Mouse (Mus musculus): ENCODE measurements at regions not wholly inside any gene's neighbourhood (a gene's known extent, or its start where the extent isn't known, plus 50 kb on each side); places are given as distances from the start of the nearest gene placed in this dataset.

- DNase-seq (ENCODE audit: low spot score in 2 of 2), result no peak
Observed at GRCm38 (mm10) chr15:56158726-56159125, 1318.7 kb downstream of the Slc22a22 start.

- DNase-seq (ENCODE audit: low spot score in 2 of 2), result no peak
Observed at GRCm38 (mm10) chr15:56139451-56139850, 1338.0 kb downstream of the Slc22a22 start.

- DNase-seq (ENCODE audit: low spot score in 2 of 2), result no peak
Observed at GRCm38 (mm10) chr15:56136420-56136970, 1340.9 kb downstream of the Slc22a22 start.

- DNase-seq (ENCODE audit: low spot score in 2 of 2), result no peak
Observed at GRCm38 (mm10) chr15:56128029-56128428, 1349.4 kb downstream of the Slc22a22 start.

- no peak for DNase-seq (ENCODE audit: low spot score in 2 of 2)
Observed at GRCm38 (mm10) chr15:56119287-56120065, 1357.9 kb downstream of the Slc22a22 start.

GRCm38 (mm10) chr15:56108313-56108712 is 1369.1 kb downstream of the Slc22a22 start:
- no peak for DNase-seq (ENCODE audit: low spot score in 2 of 2)

- no peak for DNase-seq (ENCODE audit: low spot score in 2 of 2)
Observed at GRCm38 (mm10) chr15:56107719-56108118, 1369.7 kb downstream of the Slc22a22 start.

GRCm38 (mm10) chr15:56100133-56100735 is 1377.2 kb downstream of the Slc22a22 start:
- no peak for DNase-seq (ENCODE audit: low spot score in 2 of 2)

- DNase-seq (ENCODE audit: low spot score in 2 of 2), result no peak
Observed at GRCm38 (mm10) chr15:56077838-56078567, 1399.4 kb downstream of the Slc22a22 start.

GRCm38 (mm10) chr15:56077081-56077480 is 1400.3 kb downstream of the Slc22a22 start:
- no peak for DNase-seq (ENCODE audit: low spot score in 2 of 2)

GRCm38 (mm10) chr15:56076680-56077079 is 1400.7 kb downstream of the Slc22a22 start:
- DNase-seq (ENCODE audit: low spot score in 2 of 2), result no peak

GRCm38 (mm10) chr15:56069511-56069910 is 1407.9 kb downstream of the Slc22a22 start:
- no peak for DNase-seq (ENCODE audit: low spot score in 2 of 2)

- no peak for DNase-seq (ENCODE audit: low spot score in 2 of 2)
Observed at GRCm38 (mm10) chr15:56067214-56067613, 1410.2 kb downstream of the Slc22a22 start.

GRCm38 (mm10) chr15:56066540-56066939 is 1410.9 kb downstream of the Slc22a22 start:
- DNase-seq (ENCODE audit: low spot score in 2 of 2), result no peak

- DNase-seq (ENCODE audit: low spot score in 2 of 2), result peak in 1 of 2 experiments; percentile 24
Observed at GRCm38 (mm10) chr15:56065872-56066534, 1411.4 kb downstream of the Slc22a22 start.

GRCm38 (mm10) chr15:56062576-56062975 is 1414.8 kb downstream of the Slc22a22 start:
- no peak for DNase-seq (ENCODE audit: low spot score in 2 of 2)

- no peak for DNase-seq (ENCODE audit: low spot score in 2 of 2)
Observed at GRCm38 (mm10) chr15:56061326-56061725, 1416.1 kb downstream of the Slc22a22 start.

GRCm38 (mm10) chr15:56050716-56051115 is 1426.7 kb downstream of the Slc22a22 start:
- DNase-seq (ENCODE audit: low spot score in 2 of 2), result no peak

- no peak for DNase-seq (ENCODE audit: low spot score in 2 of 2)
Observed at GRCm38 (mm10) chr15:56047832-56048231, 1429.6 kb downstream of the Slc22a22 start.

GRCm38 (mm10) chr15:56046679-56047532 is 1430.5 kb downstream of the Slc22a22 start:
- peak; percentile 12 to 52 for DNase-seq (ENCODE audit: low spot score in 2 of 2)

Measured in thymus, postnatal 10 days (tissue).